Mouse (Mus musculus): Measurements from ENCODE around the gene 9330161L09Rik. TPM values are rescaled to one million over a fixed set of nuclear protein-coding genes. Genes with fewer than 3 reads are reported as not detected.

9330161L09Rik gene
- not detected for polyA plus RNA-seq (2014; fragmentation: Illumina TruSeq; extraction: RNeasy Lipid Tissue Mini Kit (QIAGEN cat#74804); ENCODE audit: low read depth, low replicate concordance)

DNA sequence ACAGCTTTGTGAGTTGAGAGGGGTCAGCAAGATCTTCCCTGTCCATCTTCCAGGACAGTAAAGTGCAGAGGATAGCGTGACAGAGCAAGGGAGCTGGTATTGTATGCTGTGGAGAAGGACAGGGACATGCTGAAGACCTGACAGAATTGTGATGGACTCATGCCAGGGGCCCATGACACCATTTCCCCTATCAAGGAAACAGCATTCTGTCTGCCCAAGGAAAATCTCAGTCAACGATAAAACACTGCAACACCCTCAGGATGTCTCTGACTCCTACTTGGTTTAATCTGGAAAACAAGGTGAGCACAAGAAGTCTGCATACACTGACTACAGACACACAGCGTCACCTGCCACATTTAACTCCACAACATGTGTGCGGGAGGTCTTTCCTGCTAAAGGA lies at the start of gene 9330161L09Rik:
9330161L09Rik (minus strand) TSS at position 101 of the 400 bp plus-strand sequence.

GRCm38 (mm10) chr12:103457140-103457539 lies 49.5 kb upstream of the 9330161L09Rik start, which contains the start of gene Ifi27l2b:
Gene Ifi27l2b (minus strand): TSS chr12:103457223.

GRCm38 (mm10) chr12:103443524-103443923 lies 35.9 kb upstream of the 9330161L09Rik start, which contains the start of gene Ifi27l2a:
Gene Ifi27l2a (minus strand): TSS chr12:103443680.

DNA sequence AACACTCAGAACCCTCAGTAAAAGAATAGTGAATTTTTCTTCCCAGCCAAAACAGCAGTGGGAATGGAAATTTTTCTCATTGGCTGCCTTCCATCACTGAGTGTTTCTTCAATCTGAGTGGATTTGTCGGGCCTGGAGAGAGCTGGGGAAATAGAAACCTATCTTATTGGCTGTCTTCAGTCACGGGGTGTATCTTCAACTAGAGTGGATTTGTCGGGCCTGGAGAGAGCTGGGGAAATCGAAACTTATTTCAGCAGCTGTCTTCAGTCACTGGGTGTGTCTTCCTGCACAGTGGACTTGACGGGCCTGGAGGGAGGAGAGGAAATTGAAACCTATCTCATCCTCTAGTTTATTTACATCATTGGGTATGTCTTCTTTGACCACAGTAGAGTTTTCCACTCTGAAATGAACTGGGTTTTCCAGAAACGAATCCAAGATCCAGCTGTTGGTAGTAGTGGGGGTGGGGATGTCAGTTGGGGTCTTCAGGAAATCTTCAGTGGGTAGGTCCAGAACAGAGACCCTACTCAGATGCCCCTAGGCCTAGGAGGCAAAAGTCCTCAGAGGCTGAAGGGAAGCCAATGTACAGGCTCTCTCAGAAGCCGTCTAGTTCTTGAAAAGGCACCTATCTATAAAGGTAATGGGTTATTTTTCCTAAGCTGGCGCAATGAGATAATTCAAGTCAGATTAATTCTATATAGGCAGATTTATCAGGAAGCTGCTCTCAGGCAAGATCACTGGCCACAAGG lies 26.5 kb upstream of the 9330161L09Rik start, which contains the start of gene Ifi27:
Ifi27 (plus strand) TSS at position 226 of the 746 bp plus-strand sequence.

DNA sequence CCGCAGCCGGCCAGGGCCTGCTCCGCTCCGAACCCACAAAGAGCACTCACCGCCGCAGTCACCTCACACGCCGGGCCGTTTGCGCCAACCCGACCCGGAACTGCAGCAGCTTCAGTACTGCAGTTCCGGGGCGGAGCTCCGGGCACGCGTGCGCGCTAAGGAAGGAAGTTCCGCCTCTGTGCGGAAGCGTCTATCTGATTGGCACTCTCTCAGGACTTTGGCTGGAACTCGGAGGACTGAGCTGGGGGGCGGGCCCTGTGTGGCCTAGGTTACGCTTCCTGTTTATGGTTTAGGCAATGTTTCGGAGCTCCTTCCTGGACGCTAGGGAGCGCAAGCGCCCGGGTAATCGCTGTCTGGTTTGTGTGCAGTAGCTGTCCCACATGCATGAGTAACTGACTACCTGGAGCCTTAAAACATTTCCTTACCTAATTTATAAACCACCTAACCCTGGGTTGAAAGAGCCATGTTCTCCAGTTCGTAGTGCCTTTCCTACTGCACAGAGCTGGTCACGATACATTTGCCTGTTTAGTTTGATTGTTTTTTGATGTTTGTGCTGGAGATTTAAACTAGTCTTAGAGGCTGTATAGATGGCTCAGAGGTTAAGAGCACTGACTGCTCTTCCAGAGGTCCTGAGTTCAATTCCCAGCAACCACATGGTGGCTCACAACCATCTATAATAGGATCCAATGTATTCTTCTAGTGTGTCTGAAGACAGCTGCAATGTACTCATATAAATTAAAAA lies 18.3 kb upstream of the 9330161L09Rik start, which contains the start of gene Ddx24:
Ddx24 (minus strand) TSS at position 102 of the 742 bp plus-strand sequence.

DNA sequence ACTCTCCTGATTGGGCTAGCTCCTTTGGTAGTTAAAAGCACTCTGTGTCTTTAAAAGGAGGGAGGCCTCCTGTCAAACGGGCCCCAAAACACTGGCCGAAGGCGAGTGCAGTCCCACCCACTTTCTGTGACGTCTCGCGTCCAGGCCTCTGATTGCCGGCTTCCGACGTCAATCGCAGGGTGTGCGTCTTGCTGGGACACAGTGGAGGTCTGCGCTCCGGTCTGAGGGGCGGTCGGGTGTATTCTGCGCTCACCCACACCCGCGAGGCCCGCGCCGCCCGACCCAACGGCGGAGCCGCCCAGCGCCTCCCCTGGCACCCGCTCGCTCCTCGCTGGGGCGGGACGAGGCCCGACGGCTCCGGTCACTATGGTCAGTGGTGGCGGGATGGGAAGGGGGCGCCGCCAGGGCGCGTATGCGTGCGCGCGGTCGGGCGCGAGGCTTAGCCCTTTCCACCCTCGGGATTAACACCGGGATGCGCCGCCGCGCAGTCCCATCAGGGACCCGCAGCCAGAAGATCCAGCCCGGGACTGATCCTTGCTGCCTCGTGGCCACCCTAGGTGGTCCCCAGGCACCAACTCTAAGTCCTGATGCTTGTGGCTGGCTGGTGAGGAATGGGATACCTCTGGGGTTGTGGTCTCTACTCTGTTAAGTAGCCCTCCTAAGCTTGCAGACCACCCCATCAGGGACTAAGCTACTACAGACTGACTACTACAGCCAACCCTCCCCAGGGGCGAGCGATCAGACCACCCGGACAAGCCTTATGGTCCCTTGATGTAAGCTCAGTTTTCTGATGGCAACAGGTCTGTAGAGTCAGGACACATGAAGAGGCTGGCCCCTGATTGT lies 18.9 kb downstream of the 9330161L09Rik start, which contains the start of gene Otub2:
Otub2 (plus strand) TSS at position 178 of the 843 bp plus-strand sequence.

Other genes with a start within 250 kb of the 9330161L09Rik start
- 0.37 TPM for gene Prima1, start 165.7 kb downstream of the 9330161L09Rik start, polyA plus RNA-seq (2014; fragmentation: Illumina TruSeq; extraction: RNeasy Lipid Tissue Mini Kit (QIAGEN cat#74804); ENCODE audit: low read depth, low replicate concordance)
- 0.51 TPM for gene Fam181a, start 96.8 kb downstream of the 9330161L09Rik start, polyA plus RNA-seq (2014; fragmentation: Illumina TruSeq; extraction: RNeasy Lipid Tissue Mini Kit (QIAGEN cat#74804); ENCODE audit: low read depth, low replicate concordance)
- 7.5 TPM for gene Asb2, start 51.8 kb downstream of the 9330161L09Rik start, polyA plus RNA-seq (2014; fragmentation: Illumina TruSeq; extraction: RNeasy Lipid Tissue Mini Kit (QIAGEN cat#74804); ENCODE audit: low read depth, low replicate concordance)
- 10.4 TPM for gene Otub2, start 19.1 kb downstream of the 9330161L09Rik start, polyA plus RNA-seq (2014; fragmentation: Illumina TruSeq; extraction: RNeasy Lipid Tissue Mini Kit (QIAGEN cat#74804); ENCODE audit: low read depth, low replicate concordance)
- gene Ddx24, start 18.0 kb upstream of the 9330161L09Rik start, polyA plus RNA-seq (2014; fragmentation: Illumina TruSeq; extraction: RNeasy Lipid Tissue Mini Kit (QIAGEN cat#74804); ENCODE audit: low read depth, low replicate concordance): 65.3 TPM
- 292 TPM for gene Ifi27, start 26.4 kb upstream of the 9330161L09Rik start, polyA plus RNA-seq (2014; fragmentation: Illumina TruSeq; extraction: RNeasy Lipid Tissue Mini Kit (QIAGEN cat#74804); ENCODE audit: low read depth, low replicate concordance)
- 1,280 TPM for gene Ifi27l2a, start 35.9 kb upstream of the 9330161L09Rik start, polyA plus RNA-seq (2014; fragmentation: Illumina TruSeq; extraction: RNeasy Lipid Tissue Mini Kit (QIAGEN cat#74804); ENCODE audit: low read depth, low replicate concordance)
- not detected for gene Ifi27l2b, start 49.4 kb upstream of the 9330161L09Rik start, polyA plus RNA-seq (2014; fragmentation: Illumina TruSeq; extraction: RNeasy Lipid Tissue Mini Kit (QIAGEN cat#74804); ENCODE audit: low read depth, low replicate concordance)
- gene Ppp4r4, start 124.5 kb upstream of the 9330161L09Rik start, polyA plus RNA-seq (2014; fragmentation: Illumina TruSeq; extraction: RNeasy Lipid Tissue Mini Kit (QIAGEN cat#74804); ENCODE audit: low read depth, low replicate concordance): 3.9 TPM
- not detected for gene Serpina10, start 223.6 kb upstream of the 9330161L09Rik start, polyA plus RNA-seq (2014; fragmentation: Illumina TruSeq; extraction: RNeasy Lipid Tissue Mini Kit (QIAGEN cat#74804); ENCODE audit: low read depth, low replicate concordance)
- not detected for gene Serpina6, start 249.4 kb upstream of the 9330161L09Rik start, polyA plus RNA-seq (2014; fragmentation: Illumina TruSeq; extraction: RNeasy Lipid Tissue Mini Kit (QIAGEN cat#74804); ENCODE audit: low read depth, low replicate concordance)

Measured in adipose tissue, adult 10 weeks (tissue).